Mouse (Mus musculus) lung, embryonic 15.5 days (tissue): ENCODE results near the gene Apbb1. TPM values are rescaled to one million over a fixed set of nuclear protein-coding genes. Genes with fewer than 3 reads are reported as not detected.
A peak's percentile ranks its signal among the peaks of the same experiment; 100 is the strongest.

Source experiments
- ATAC-seq: fragments of 200-750 bp; cut with Nextera tagmentation; 2 replicates; pipeline ENCODE4 v1.8.0; 2017; ENCODE audit warnings: moderate number of reproducible peaks, borderline replicate concordance; ENCODE audit not compliant: low FRiP score, low TSS enrichment; ENCODE audit errors: extremely low read depth
- H3K27ac ChIP-seq: fragments of 300-500 bp; sonication (generic); 2 replicates; pipeline ENCODE4 v1.5.1; 2015; ENCODE audit warnings: moderate library complexity, mild to moderate bottlenecking, inconsistent platforms
- H3K27me3 ChIP-seq: fragments of 300-500 bp; sonication (generic); 2 replicates; pipeline ENCODE4 v1.6.1; 2015; ENCODE audit warnings: inconsistent platforms
- H3K36me3 ChIP-seq: fragments of 300-500 bp; sonication (generic); 2 replicates; pipeline ENCODE4 v1.6.1; 2015; ENCODE audit warnings: inconsistent platforms
- H3K4me1 ChIP-seq: fragments of 300-500 bp; sonication (generic); 2 replicates; pipeline ENCODE4 v1.6.1; 2015; ENCODE audit warnings: inconsistent platforms
- H3K4me2 ChIP-seq: fragments of 300-500 bp; sonication (generic); 2 replicates; pipeline ENCODE4 v1.6.1; 2015; ENCODE audit warnings: inconsistent platforms, mild to moderate bottlenecking, moderate library complexity
- H3K4me3 ChIP-seq: fragments of 300-500 bp; sonication (generic); 2 replicates; pipeline ENCODE4 v1.5.1; 2015; ENCODE audit warnings: mild to moderate bottlenecking, inconsistent platforms
- H3K9ac ChIP-seq: fragments of 300-500 bp; sonication (generic); 2 replicates; pipeline ENCODE4 v1.6.1; 2015; ENCODE audit warnings: inconsistent platforms
- H3K9me3 ChIP-seq: fragments of 300-500 bp; sonication (generic); 2 replicates; pipeline ENCODE4 v1.6.1; 2016; ENCODE audit warnings: inconsistent platforms
- WGBS: fragments of 180-500 bp; shearing (Covaris S2); methylation state at CpG from one replicate; pipeline ENCODE4 v1.1.7; 2015; 5-methylcytosine and 5-hydroxymethylcytosine counted together
- polyA plus RNA-seq: library from polyadenylated mRNA; unstranded; fragments of >200 nt; fragmentation: Nextera tagmentation; extraction: Ambion mirVana; gene quantifications from 2 replicates; pipeline ENCODE4 v1.2.1, GENCODE M21; 2015

Gene Apbb1
- 43.6 and 47.8 TPM in 2 replicates for polyA plus RNA-seq

DNA sequence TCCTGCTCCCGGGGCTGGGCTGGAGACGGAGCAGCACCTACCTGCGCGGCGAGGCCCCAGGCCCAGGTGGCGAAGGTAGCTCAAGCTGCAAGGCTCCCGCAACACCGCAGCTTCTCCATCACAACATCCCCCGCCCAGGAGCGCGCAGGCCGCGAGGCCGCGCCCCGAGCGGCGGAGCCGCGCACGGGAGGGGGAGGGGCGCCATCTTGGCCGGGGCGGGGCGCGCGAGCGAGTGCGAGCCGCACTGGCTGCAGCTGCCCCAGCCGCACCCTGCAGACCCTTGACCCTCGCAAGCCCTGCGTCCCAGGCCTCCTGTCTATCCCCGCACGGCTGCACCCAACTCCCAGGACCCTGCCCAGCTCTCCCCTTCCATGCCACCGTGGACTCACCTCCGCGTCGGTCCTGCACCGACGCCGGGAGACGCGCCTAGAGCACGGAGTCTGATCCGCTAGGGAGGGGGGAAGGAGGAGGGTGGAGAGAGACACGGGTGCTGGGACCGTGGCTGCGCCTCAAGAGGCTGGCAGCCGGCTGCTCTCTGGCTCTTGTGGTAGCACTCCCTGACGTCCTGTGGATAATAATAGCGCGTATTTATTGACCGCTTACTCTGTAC is at the start of gene Apbb1:
TSS of gene Apbb1 (minus strand) at position 560 of the 610 bp plus-strand sequence.
- no peaks in the 10 kb centered on the region for H3K36me3 ChIP-seq
- H3K4me1 ChIP-seq, result peaks cover 23% of the 10 kb centered on the region
- H3K4me2 ChIP-seq, result peak within 1 kb of the TSS; percentile 81
- ATAC-seq, result peak; percentile 92
- H3K27me3 ChIP-seq, result 0 out of 2 replicates have a peak, but pooled peaks cover 4% of the 10 kb centered on the region
- H3K4me3 ChIP-seq, result peak within 1 kb of the TSS; percentile 81
- under 1% methylated on average over 41 of the region's 54 CpGs for WGBS
- H3K9ac ChIP-seq, result peak within 1 kb of the TSS; percentile 68
- H3K9me3 ChIP-seq, result no peaks in the 10 kb centered on the region
- H3K27ac ChIP-seq, result peak within 1 kb of the TSS; percentile 69

DNA sequence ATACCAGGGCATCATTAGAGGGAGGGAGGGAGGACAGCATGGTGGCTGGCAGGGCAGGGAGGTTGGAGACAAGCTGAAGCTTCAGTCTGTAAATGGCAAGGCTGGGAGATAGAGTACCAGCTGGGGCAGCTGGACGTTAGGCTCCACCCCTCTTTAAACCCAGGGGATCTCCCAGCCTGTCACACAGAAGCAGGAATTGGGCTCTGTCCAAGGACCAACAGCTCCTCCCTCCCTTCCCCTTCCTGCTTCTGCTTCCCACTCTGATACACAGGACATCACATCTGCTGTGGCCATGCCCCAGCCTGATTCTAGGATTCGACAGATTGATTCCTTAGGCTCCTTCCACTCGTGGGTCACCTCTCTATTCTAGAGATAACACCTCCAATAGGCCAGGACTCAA is 47.2 kb upstream of the Apbb1 start:
- no peaks in the 10 kb centered on the region for H3K27me3 ChIP-seq
- H3K27ac ChIP-seq, result peak overlapping the region; percentile 70
- peaks cover 15% of the 10 kb centered on the region for H3K36me3 ChIP-seq
- peak; percentile 50; the same call in 1 of the 2 replicates for ATAC-seq
- H3K9ac ChIP-seq, result no peak overlapping the region
- 7% methylated on average over 3 of the region's 3 CpGs for WGBS
- H3K4me1 ChIP-seq, result peaks cover 58% of the 10 kb centered on the region
- no peaks in the 10 kb centered on the region for H3K9me3 ChIP-seq
- H3K4me3 ChIP-seq, result no peak overlapping the region
- H3K4me2 ChIP-seq, result 0 out of 2 replicates have a peak overlapping the region, but pooled peaks have one; percentile 1

DNA sequence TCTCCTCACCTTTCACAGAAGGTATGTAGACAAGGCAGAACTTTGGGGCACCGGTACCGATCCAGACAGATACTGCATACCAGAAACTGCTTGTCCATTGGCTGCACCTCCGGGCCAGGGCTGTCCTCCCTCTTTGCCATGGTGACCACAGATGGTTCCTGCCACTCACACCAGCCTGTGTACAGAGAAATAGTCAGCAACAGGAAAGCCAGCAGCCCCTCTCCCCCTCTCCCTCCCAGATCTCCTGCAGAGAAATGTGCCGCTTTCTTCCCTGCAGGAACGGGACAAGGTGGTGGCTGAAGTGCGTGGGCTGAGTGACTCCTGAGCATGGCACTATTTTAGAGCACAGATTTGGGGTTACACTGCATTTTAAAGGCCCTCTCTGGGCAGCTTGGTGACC is 43.9 kb upstream of the Apbb1 start:
- Histone ChIP-seq H3K27ac (peak overlapping the region; percentile 45), H3K4me3 (no peak overlapping the region), H3K4me1 (peaks cover 54% of the 10 kb centered on the region), H3K4me2 (no peak overlapping the region), H3K9me3 (no peaks in the 10 kb centered on the region), H3K27me3 (no peaks in the 10 kb centered on the region), H3K9ac (no peak overlapping the region), H3K36me3 (peaks cover 20% of the 10 kb centered on the region)
- 37% methylated on average over 6 of the region's 6 CpGs for WGBS
- peak; percentile 19; the same call in 1 of the 2 replicates for ATAC-seq

DNA sequence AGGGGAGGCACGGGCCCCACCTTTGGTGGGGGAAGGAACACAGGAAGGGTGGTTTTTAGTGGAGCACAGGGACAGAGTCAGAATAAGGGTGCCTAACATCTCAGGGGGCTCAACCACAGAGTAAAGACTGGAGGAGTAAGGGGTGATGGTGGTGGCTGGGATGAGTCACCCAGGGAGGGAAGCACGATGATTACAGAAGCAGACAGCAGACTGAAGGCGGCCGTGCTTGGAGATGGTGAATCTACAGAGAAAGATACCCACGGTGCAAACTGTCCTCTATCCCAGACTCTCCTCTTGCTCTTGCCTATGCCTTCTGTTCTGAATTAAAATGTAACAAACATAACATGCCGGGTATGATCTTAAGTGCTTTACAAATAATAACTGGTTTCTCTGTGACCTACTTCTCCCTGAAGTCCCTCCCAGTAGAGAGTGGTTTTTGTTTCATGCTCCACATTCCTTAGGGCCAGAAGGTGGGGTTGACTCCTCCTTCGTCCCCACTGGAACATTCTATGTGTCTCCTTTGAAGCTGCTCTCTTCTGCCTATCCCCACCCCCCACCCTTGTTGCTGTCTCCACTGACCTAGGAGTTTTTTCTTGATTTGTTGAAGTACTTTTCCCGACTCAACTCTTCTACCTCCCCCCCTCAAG is 40.3 kb upstream of the Apbb1 start:
- 49% methylated on average over 8 of the region's 8 CpGs for WGBS
- peak overlapping the region; percentile 30; the same call in 1 of the 2 replicates for H3K4me2 ChIP-seq
- H3K4me1 ChIP-seq, result peaks cover 46% of the 10 kb centered on the region
- no peaks in the 10 kb centered on the region for H3K27me3 ChIP-seq
- no peak overlapping the region for H3K4me3 ChIP-seq
- H3K36me3 ChIP-seq, result peaks cover 48% of the 10 kb centered on the region
- peak; percentile 37; the same call in 1 of the 2 replicates for ATAC-seq
- H3K9ac ChIP-seq, result no peak overlapping the region
- peak overlapping the region; percentile 84 for H3K27ac ChIP-seq
- H3K9me3 ChIP-seq, result no peaks in the 10 kb centered on the region

DNA sequence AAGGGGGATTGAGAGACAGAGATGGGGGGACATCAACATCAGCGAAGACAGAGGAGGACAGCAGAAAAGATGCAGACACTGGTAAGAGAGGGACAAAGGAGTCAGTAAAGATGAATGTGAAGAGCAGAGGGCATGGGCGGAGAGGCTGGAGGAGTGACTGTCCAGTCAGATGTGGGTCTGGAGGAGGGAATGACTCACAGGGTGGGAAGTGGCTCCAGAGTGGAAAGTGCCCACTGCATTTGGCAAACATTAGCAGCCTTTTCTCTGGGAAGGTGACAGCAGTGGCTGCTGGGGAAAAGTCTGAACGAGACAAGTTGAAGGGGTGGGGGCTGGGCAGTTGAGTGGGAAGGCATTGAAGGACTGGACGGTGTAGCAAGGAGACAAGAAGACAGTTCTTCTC is 39.6 kb upstream of the Apbb1 start:
- no peak for ATAC-seq
- H3K36me3 ChIP-seq, result peaks cover 54% of the 10 kb centered on the region
- H3K27ac ChIP-seq, result peak overlapping the region; percentile 84
- peaks cover 42% of the 10 kb centered on the region for H3K4me1 ChIP-seq
- H3K9ac ChIP-seq, result no peak overlapping the region
- H3K9me3 ChIP-seq, result no peaks in the 10 kb centered on the region
- no peaks in the 10 kb centered on the region for H3K27me3 ChIP-seq
- 48% methylated on average over 4 of the region's 4 CpGs for WGBS
- 0 out of 2 replicates have a peak overlapping the region, but pooled peaks have one; percentile 30 for H3K4me2 ChIP-seq
- no peak overlapping the region for H3K4me3 ChIP-seq

DNA sequence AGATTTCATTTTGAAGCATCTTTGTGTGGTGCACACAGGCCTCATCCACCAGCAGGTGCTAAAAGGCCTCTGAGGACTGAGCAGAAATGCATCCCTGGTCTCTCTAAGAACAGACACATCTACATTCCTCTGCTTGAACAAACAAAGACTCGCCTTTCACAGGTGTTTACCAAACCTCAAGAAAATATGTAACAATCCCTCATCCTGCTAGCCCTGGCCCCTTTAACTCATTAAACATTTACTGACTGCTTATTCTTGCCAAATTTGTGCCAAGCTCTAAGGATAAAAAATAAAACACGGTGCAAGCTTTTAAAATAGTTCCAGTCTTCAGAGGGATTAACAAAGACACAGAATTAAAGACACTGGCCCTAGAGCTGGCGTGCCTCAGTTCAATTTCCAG is 38.2 kb upstream of the Apbb1 start:
- WGBS, result 53% methylated on average over 3 of the region's 3 CpGs

DNA sequence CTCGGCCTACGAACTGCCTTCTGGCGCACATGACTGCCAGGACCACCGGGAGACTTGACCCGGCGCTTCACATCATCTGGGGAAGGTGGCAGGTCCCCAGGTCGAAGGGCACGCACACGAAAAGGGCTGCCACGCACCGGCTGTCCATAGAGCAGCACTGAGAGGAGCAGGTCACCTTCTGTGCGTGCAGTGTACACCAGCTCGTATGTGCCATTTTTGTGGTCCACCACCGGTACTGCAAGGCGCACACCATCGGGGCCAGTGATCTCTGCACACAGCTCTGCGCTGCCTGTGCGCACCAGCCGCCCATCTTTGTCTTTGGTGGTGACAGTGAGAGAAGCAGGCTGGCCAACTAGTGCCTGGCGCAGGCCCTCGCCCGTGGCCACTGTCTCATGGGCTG is 36.4 kb upstream of the Apbb1 start:
- WGBS, result 93% methylated on average over 22 of the region's 22 CpGs
- H3K4me1 ChIP-seq, result peaks cover 31% of the 10 kb centered on the region
- H3K36me3 ChIP-seq, result peaks cover 71% of the 10 kb centered on the region
- H3K27ac ChIP-seq, result no peak overlapping the region
- H3K9me3 ChIP-seq, result no peaks in the 10 kb centered on the region
- H3K9ac ChIP-seq, result no peak overlapping the region
- H3K27me3 ChIP-seq, result no peaks in the 10 kb centered on the region
- ATAC-seq, result no peak
- H3K4me2 ChIP-seq, result no peak overlapping the region
- no peak overlapping the region for H3K4me3 ChIP-seq

More for the DNA sequence above, 38.2 kb upstream of the Apbb1 start:
- no peak overlapping the region for H3K4me3 ChIP-seq
- peaks cover 31% of the 10 kb centered on the region for H3K4me1 ChIP-seq
- no peak overlapping the region for H3K9ac ChIP-seq
- ATAC-seq, result peak; percentile 29; the same call in 1 of the 2 replicates
- no peak overlapping the region for H3K4me2 ChIP-seq
- H3K9me3 ChIP-seq, result no peaks in the 10 kb centered on the region
- H3K27ac ChIP-seq, result peak overlapping the region; percentile 84
- peaks cover 64% of the 10 kb centered on the region for H3K36me3 ChIP-seq
- H3K27me3 ChIP-seq, result no peaks in the 10 kb centered on the region

DNA sequence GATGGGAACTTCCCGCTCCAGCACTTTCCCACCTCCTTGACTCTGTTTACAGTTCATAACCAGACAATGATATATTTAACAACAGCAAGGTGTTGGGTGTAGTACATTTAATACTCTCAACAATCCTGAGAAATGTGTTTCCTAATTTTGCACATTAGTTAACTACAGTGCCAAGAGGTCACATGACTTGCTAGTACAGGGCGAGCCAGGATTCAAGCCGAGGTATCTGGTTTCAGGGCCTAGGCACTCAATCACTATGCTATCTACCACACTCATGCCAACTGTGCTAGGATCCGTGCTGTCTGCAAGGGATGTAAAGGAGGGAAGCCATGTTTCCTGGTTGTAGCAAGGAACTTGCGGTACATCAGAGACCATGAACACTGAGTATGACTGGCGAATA is 35.1 kb upstream of the Apbb1 start:
- H3K27me3 ChIP-seq, result no peaks in the 10 kb centered on the region
- 70% methylated on average over 6 of the region's 6 CpGs for WGBS
- H3K36me3 ChIP-seq, result peaks cover 76% of the 10 kb centered on the region
- H3K4me3 ChIP-seq, result no peak overlapping the region
- no peak overlapping the region for H3K9ac ChIP-seq
- no peak overlapping the region for H3K27ac ChIP-seq
- no peak for ATAC-seq
- peaks cover 23% of the 10 kb centered on the region for H3K4me1 ChIP-seq
- H3K4me2 ChIP-seq, result no peak overlapping the region
- H3K9me3 ChIP-seq, result no peaks in the 10 kb centered on the region

DNA sequence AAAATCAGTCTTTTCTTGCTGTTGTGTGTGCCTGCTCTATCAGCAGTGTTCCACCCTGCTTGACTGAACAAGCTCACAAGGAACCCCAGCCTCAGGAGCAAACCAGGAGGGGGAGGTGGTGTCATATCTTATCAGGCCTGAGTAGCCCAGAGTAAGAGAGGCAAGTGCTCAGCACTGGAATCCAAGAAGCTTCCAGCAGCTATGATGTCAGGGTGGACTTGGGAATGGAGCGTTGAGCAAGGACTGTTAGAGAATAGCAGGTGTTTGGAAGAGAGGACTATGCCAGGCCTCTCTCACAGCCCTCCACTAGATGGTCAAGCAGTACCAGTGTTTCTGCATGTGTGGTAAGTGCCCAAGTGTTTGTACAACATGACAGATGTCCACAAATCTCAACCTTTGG is 34.3 kb upstream of the Apbb1 start:
- 47% methylated on average over 1 of the region's 1 CpGs for WGBS

DNA sequence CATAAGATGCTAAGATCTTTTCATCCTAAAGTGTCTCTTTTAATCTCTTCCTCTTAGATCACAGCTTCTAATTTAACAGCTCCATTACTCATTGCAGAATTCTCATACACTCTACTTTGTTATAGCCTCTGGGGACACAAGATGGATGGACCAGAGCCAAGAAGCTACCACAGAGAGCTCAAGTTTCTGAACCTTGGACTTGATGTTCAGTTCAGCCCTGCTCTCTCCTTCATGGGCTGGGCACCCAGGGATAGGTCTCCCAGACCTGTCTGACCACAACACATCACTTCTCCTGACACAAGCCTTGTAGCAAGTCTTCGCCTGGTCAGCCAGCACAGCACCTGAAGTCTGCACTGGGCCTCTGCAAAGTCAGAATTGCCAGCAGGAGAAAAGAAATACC is 32.9 kb upstream of the Apbb1 start:
- Histone ChIP-seq H3K9me3 (no peaks in the 10 kb centered on the region), H3K36me3 (peaks cover 95% of the 10 kb centered on the region), H3K4me2 (no peak overlapping the region), H3K4me1 (peaks cover 8% of the 10 kb centered on the region; the same call in 1 of the 2 replicates), H3K9ac (no peak overlapping the region), H3K4me3 (no peak overlapping the region), H3K27me3 (no peaks in the 10 kb centered on the region), H3K27ac (no peak overlapping the region)
- WGBS, result 91% methylated on average over 1 of the region's 1 CpGs
- ATAC-seq, result no peak

More for the DNA sequence above, 34.3 kb upstream of the Apbb1 start:
- H3K4me1 ChIP-seq, result peaks cover 18% of the 10 kb centered on the region
- peaks cover 85% of the 10 kb centered on the region for H3K36me3 ChIP-seq
- H3K4me2 ChIP-seq, result no peak overlapping the region
- no peak for ATAC-seq
- no peak overlapping the region for H3K9ac ChIP-seq
- no peak overlapping the region for H3K4me3 ChIP-seq
- no peaks in the 10 kb centered on the region for H3K9me3 ChIP-seq
- no peaks in the 10 kb centered on the region for H3K27me3 ChIP-seq
- H3K27ac ChIP-seq, result no peak overlapping the region

DNA sequence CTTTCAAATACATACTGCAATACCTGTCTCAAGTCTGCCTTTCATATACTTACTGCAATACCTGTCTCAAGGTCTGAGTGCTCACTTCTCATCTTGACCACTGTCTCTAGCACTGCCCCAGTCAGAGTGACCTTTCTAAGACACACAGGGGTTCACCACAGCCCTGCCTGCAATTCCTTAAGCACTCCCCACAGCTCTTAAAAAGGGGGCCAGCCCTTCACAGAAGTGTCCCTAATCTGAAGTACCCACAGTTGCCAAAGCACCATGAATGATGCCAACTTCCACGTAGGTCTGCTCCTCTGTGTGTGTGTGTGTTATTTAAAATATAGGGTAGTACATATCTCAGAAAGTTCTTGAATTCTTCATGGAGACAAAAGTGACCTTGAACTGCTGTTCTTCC is 30.3 kb upstream of the Apbb1 start:
- Histone ChIP-seq H3K9ac (no peak overlapping the region), H3K4me3 (no peak overlapping the region)
- 85% methylated on average over 1 of the region's 1 CpGs for WGBS

DNA sequence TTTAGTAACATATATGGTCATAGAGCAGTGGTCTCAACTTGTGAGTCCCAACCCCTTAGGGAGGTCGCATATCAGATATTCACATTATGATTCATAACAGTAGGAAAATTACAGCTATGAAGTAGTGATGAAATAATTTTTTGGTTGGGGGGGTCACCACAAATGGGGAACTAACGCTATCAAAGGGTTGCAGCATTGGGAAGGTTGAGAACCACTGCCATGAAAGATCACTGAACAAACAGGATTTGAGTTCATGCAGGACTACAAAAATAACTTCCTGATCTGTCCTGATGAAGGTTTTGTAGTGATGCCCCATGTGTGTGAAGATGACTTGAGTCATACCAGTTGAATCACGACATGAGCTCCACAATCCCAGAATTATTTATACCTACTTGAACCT is 27.0 kb upstream of the Apbb1 start:
- H3K4me2 ChIP-seq, result no peak overlapping the region
- no peaks in the 10 kb centered on the region for H3K9me3 ChIP-seq
- H3K9ac ChIP-seq, result no peak overlapping the region
- no peak overlapping the region for H3K27ac ChIP-seq
- no peaks in the 10 kb centered on the region for H3K4me1 ChIP-seq
- no peak for ATAC-seq
- H3K27me3 ChIP-seq, result no peaks in the 10 kb centered on the region
- WGBS, result 83% methylated on average over 3 of the region's 3 CpGs
- H3K36me3 ChIP-seq, result peaks cover 37% of the 10 kb centered on the region
- no peak overlapping the region for H3K4me3 ChIP-seq

More for the DNA sequence above, 30.3 kb upstream of the Apbb1 start:
- ATAC-seq, result no peak
- no peaks in the 10 kb centered on the region for H3K9me3 ChIP-seq
- H3K27me3 ChIP-seq, result no peaks in the 10 kb centered on the region
- H3K4me2 ChIP-seq, result no peak overlapping the region
- no peak overlapping the region for H3K27ac ChIP-seq
- no peaks in the 10 kb centered on the region for H3K4me1 ChIP-seq
- peaks cover 69% of the 10 kb centered on the region for H3K36me3 ChIP-seq
